Mouse (Mus musculus) midbrain, embryonic 15.5 days (tissue): ENCODE measurements around the gene Pycr2. TPM values are rescaled to one million over a fixed set of nuclear protein-coding genes. Genes with fewer than 3 reads are reported as not detected.
A peak's percentile ranks its signal among the peaks of the same experiment; 100 is the strongest.

ENCODE experiments used
- ATAC-seq: fragments of 200-750 bp; cut with Nextera tagmentation; replicated peaks from 2 replicates; pipeline ENCODE4 v1.8.0; 2017; ENCODE audit warnings: moderate TSS enrichment
- H3K27ac ChIP-seq: fragments of 300-500 bp; sonication (generic); 2 replicates; pipeline ENCODE4 v1.5.1; 2015; ENCODE audit warnings: mild to moderate bottlenecking, inconsistent platforms
- H3K27me3 ChIP-seq: fragments of 300-500 bp; sonication (generic); replicated peaks from 2 replicates; pipeline ENCODE4 v1.6.1; 2015; ENCODE audit warnings: inconsistent platforms
- H3K36me3 ChIP-seq: fragments of 300-500 bp; sonication (generic); replicated peaks from 2 replicates; pipeline ENCODE4 v1.6.1; 2015; ENCODE audit warnings: inconsistent platforms
- H3K4me1 ChIP-seq: fragments of 300-500 bp; sonication (generic); 2 replicates; pipeline ENCODE4 v1.6.1; 2015; ENCODE audit warnings: inconsistent platforms
- H3K4me2 ChIP-seq: fragments of 300-500 bp; sonication (generic); 2 replicates; pipeline ENCODE4 v1.6.1; 2015; ENCODE audit warnings: inconsistent platforms, mild to moderate bottlenecking, moderate library complexity
- H3K4me3 ChIP-seq: fragments of 300-500 bp; sonication (generic); 2 replicates; pipeline ENCODE4 v1.5.1; 2015; ENCODE audit warnings: mild to moderate bottlenecking, inconsistent platforms
- H3K9ac ChIP-seq: fragments of 300-500 bp; sonication (generic); 2 replicates; pipeline ENCODE4 v1.6.1; 2015; ENCODE audit warnings: mild to moderate bottlenecking, inconsistent platforms
- H3K9me3 ChIP-seq: fragments of 300-500 bp; sonication (generic); 2 replicates; pipeline ENCODE4 v1.6.1; 2016; ENCODE audit warnings: inconsistent platforms
- WGBS: fragments of 180-500 bp; shearing (Covaris S2); methylation state at CpG from one replicate; pipeline ENCODE4 v1.1.7; 2015; ENCODE audit warnings: mixed read lengths; 5-methylcytosine and 5-hydroxymethylcytosine counted together
- polyA plus RNA-seq: library from polyadenylated mRNA; unstranded; fragments of >200 nt; fragmentation: Nextera tagmentation; extraction: Ambion mirVana; gene quantifications from 2 replicates; pipeline ENCODE4 v1.2.1, GENCODE M21; 2015

Gene Pycr2
- 76.7 and 79.8 TPM in 2 replicates for polyA plus RNA-seq

GRCm38 (mm10) chr1:180904039-180904814, at the start of gene Pycr2:
Gene Pycr2 (plus strand): TSS chr1:180904293.
- WGBS = under 1% methylated on average over 52 of the region's 52 CpGs
- no peaks in the 10 kb centered on the region for H3K9me3 ChIP-seq

GRCm38 (mm10) chr1:180858763-180859162, 45.3 kb upstream of the Pycr2 start:
- Histone ChIP-seq H3K4me1 (no peaks in the 10 kb centered on the region), H3K27ac (no peak overlapping the region), H3K9me3 (no peaks in the 10 kb centered on the region), H3K4me3 (no peak overlapping the region), H3K27me3 (no peaks in the 10 kb centered on the region), H3K9ac (no peak overlapping the region), H3K36me3 (peaks cover 49% of the 10 kb centered on the region), H3K4me2 (no peak overlapping the region)
- ATAC-seq = no peak

More at GRCm38 (mm10) chr1:180904039-180904814, at the start of gene Pycr2:
- H3K27ac ChIP-seq = peak within 1 kb of the TSS; percentile 89
- H3K36me3 ChIP-seq = peaks cover 6% of the 10 kb centered on the region; the same call in 1 of the 2 replicates
- H3K4me3 ChIP-seq = peak within 1 kb of the TSS; percentile 82
- peaks cover 23% of the 10 kb centered on the region for H3K4me1 ChIP-seq
- no peaks in the 10 kb centered on the region for H3K27me3 ChIP-seq
- peak within 1 kb of the TSS; percentile 92 for H3K9ac ChIP-seq
- H3K4me2 ChIP-seq = peak within 1 kb of the TSS; percentile 89
- peak; percentile 99 for ATAC-seq

DNA sequence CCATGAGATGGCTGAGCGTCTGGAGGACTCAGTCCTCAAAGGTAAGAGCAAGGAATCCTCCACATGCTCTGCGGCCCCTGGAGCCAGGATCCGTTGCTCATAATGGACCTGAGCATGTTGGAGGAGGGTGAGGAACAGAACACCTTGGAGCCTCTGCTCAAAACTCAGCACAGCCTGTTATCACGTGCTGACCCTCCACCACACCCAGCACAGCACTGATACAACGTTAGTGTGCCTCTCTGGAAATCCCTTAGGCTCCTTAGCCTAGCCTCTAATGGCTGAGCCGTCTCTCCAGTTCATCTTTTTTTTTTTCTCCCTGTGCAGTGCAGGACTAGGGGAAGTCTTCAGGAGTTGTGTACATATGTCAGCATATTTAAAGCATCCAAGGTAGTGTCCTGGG, 44.1 kb upstream of the Pycr2 start:
- peaks cover 55% of the 10 kb centered on the region for H3K36me3 ChIP-seq
- no peaks in the 10 kb centered on the region for H3K9me3 ChIP-seq
- H3K4me3 ChIP-seq = no peak overlapping the region
- no peaks in the 10 kb centered on the region for H3K4me1 ChIP-seq
- no peak overlapping the region for H3K4me2 ChIP-seq
- H3K27ac ChIP-seq = no peak overlapping the region
- H3K27me3 ChIP-seq = no peaks in the 10 kb centered on the region
- 92% methylated on average over 6 of the region's 6 CpGs for WGBS
- no peak for ATAC-seq
- H3K9ac ChIP-seq = no peak overlapping the region

DNA sequence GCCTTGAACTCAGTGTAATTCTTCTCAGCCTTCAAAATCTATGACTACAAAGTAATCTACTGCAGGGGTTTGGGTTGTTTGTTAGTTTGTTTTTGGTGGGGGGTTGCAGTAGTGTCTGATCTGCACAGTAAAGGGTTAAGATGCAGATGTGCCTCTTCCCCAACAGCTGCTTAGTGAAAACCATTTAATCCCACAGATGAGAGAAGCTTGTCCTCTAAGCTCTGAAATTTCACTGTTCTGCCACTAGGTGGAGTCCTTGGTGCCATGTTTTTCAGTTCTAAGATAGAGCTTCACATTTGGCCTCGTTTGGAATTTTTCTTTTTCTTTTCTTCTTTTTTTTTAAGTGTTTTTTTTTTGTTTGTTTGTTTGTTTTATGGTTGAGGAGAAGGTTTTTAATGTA, 40.5 kb upstream of the Pycr2 start:
- Histone ChIP-seq H3K4me2 (no peak overlapping the region), H3K27ac (no peak overlapping the region), H3K4me1 (no peaks in the 10 kb centered on the region), H3K36me3 (peaks cover 55% of the 10 kb centered on the region), H3K27me3 (no peaks in the 10 kb centered on the region), H3K4me3 (no peak overlapping the region), H3K9ac (no peak overlapping the region), H3K9me3 (no peaks in the 10 kb centered on the region)
- 20% methylated on average over 1 of the region's 1 CpGs for WGBS
- ATAC-seq = no peak

DNA sequence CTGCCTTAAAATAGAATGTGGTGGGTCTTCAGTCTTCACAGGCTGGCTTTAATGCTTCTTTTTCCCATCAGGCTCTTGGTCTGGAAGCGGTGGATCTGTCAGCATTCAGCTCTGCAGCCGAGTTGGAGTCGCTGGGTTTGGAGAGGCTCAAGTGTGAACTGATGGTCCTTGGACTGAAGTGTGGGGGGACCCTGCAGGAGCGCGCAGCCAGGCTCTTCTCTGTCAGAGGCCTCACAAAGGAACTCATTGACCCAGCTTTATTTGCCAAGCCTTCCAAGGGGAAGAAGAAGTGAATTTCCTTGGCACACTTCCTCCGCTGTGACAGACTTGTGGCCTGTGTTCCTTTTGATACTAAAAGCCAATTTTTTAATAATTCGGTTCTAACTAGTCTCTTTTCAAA, 38.1 kb upstream of the Pycr2 start:
- no peak overlapping the region for H3K4me3 ChIP-seq
- H3K27me3 ChIP-seq = no peaks in the 10 kb centered on the region
- 89% methylated on average over 7 of the region's 7 CpGs for WGBS
- H3K4me2 ChIP-seq = no peak overlapping the region
- no peak for ATAC-seq
- H3K4me1 ChIP-seq = no peaks in the 10 kb centered on the region
- no peak overlapping the region for H3K9ac ChIP-seq
- no peaks in the 10 kb centered on the region for H3K9me3 ChIP-seq
- H3K36me3 ChIP-seq = peaks cover 40% of the 10 kb centered on the region; the same call in 1 of the 2 replicates
- no peak overlapping the region for H3K27ac ChIP-seq

- Histone ChIP-seq H3K9me3 (no peaks in the 10 kb centered on the region), H3K4me2 (no peak overlapping the region), H3K9ac (no peak overlapping the region), H3K4me3 (no peak overlapping the region), H3K27ac (no peak overlapping the region), H3K36me3 (peaks cover 19% of the 10 kb centered on the region; the same call in 1 of the 2 replicates), H3K4me1 (no peaks in the 10 kb centered on the region), H3K27me3 (no peaks in the 10 kb centered on the region)
- 81% methylated on average over 13 of the region's 13 CpGs for WGBS
- ATAC-seq = no peak
Observed at GRCm38 (mm10) chr1:180870122-180870650, 33.9 kb upstream of the Pycr2 start.

DNA sequence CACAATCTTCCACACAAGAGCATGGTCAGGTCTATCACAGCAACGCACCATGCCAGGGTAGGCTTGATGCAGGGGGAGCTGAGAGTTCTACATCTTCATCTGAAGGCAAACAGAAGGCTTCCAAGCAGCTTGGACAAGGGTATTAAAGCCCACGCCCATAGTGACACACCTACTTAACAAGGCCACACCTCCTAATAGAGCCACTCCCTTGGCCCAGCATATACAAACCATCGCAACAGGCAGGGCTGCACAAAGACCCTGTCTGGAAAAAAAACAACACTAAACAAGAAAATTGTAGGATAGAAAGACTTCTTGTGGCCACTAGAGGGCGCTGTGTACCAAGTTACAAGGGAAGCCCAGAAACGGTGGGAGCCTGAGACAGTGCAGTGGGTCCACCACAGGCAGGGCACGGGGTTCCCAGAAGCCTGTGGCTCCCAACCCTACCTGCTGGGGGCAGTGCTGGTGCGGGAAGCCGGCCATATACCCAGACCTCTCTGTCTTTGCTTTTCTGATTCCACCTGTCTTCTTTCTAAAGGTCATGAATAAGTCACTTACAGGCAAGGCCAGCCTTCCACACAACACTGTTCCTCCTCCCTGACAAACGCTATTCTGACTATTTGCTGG, 30.1 kb upstream of the Pycr2 start:
- no peak overlapping the region for H3K9ac ChIP-seq
- H3K27me3 ChIP-seq = no peaks in the 10 kb centered on the region
- H3K36me3 ChIP-seq = no peaks in the 10 kb centered on the region
- 20% methylated on average over 9 of the region's 9 CpGs for WGBS
- H3K27ac ChIP-seq = no peak overlapping the region
- no peaks in the 10 kb centered on the region for H3K4me1 ChIP-seq
- ATAC-seq = no peak
- no peak overlapping the region for H3K4me3 ChIP-seq
- no peaks in the 10 kb centered on the region for H3K9me3 ChIP-seq
- H3K4me2 ChIP-seq = no peak overlapping the region

- H3K4me1 ChIP-seq = no peaks in the 10 kb centered on the region
- WGBS = 82% methylated on average over 2 of the region's 2 CpGs
Observed at GRCm38 (mm10) chr1:180874615-180875014, 29.5 kb upstream of the Pycr2 start.

DNA sequence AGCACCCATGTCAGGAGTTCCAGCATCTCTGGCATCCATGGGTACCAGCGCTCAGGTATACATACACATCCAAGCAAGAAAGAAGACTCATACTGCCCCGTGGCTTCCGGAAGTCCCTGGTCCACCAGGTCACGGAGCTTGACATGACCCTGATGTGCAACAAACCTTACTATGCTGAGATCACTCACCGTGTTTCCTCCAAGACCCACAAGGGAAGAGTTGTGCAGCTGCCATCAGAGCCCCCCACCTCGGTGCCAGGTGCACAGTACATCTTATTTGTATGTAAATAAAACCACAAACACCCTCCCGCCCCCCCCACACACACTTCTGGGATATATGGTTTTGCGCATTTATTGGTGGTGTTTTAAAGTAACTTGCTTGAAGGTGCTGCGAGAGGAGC, 29.0 kb upstream of the Pycr2 start:
- H3K9ac ChIP-seq = no peak overlapping the region
- no peaks in the 10 kb centered on the region for H3K27me3 ChIP-seq
- H3K27ac ChIP-seq = no peak overlapping the region
- ATAC-seq = no peak
- no peak overlapping the region for H3K4me2 ChIP-seq
- H3K4me3 ChIP-seq = no peak overlapping the region
- no peaks in the 10 kb centered on the region for H3K4me1 ChIP-seq
- no peaks in the 10 kb centered on the region for H3K9me3 ChIP-seq
- WGBS = 86% methylated on average over 9 of the region's 9 CpGs
- no peaks in the 10 kb centered on the region for H3K36me3 ChIP-seq

More at GRCm38 (mm10) chr1:180874615-180875014, 29.5 kb upstream of the Pycr2 start:
- Histone ChIP-seq H3K4me2 (no peak overlapping the region), H3K36me3 (no peaks in the 10 kb centered on the region), H3K9me3 (no peaks in the 10 kb centered on the region), H3K4me3 (no peak overlapping the region), H3K27ac (no peak overlapping the region), H3K27me3 (no peaks in the 10 kb centered on the region), H3K9ac (no peak overlapping the region)
- ATAC-seq = no peak

GRCm38 (mm10) chr1:180877466-180877865, 26.6 kb upstream of the Pycr2 start:
- no peak overlapping the region for H3K27ac ChIP-seq
- 81% methylated on average over 4 of the region's 4 CpGs for WGBS
- H3K9ac ChIP-seq = no peak overlapping the region
- H3K27me3 ChIP-seq = no peaks in the 10 kb centered on the region
- no peaks in the 10 kb centered on the region for H3K36me3 ChIP-seq
- H3K4me3 ChIP-seq = no peak overlapping the region
- no peaks in the 10 kb centered on the region for H3K4me1 ChIP-seq
- no peak overlapping the region for H3K4me2 ChIP-seq
- ATAC-seq = no peak
- no peaks in the 10 kb centered on the region for H3K9me3 ChIP-seq

GRCm38 (mm10) chr1:180881768-180882167, 22.3 kb upstream of the Pycr2 start:
- Histone ChIP-seq H3K4me3 (no peak overlapping the region), H3K9me3 (no peaks in the 10 kb centered on the region), H3K4me1 (no peaks in the 10 kb centered on the region), H3K27ac (no peak overlapping the region), H3K36me3 (no peaks in the 10 kb centered on the region), H3K9ac (no peak overlapping the region), H3K4me2 (no peak overlapping the region), H3K27me3 (no peaks in the 10 kb centered on the region)
- ATAC-seq = no peak
- 82% methylated on average over 3 of the region's 3 CpGs for WGBS

GRCm38 (mm10) chr1:180883731-180884130, 20.4 kb upstream of the Pycr2 start:
- ATAC-seq = no peak
- Histone ChIP-seq H3K9ac (no peak overlapping the region), H3K4me2 (no peak overlapping the region), H3K4me3 (no peak overlapping the region), H3K36me3 (no peaks in the 10 kb centered on the region), H3K4me1 (peaks cover 2% of the 10 kb centered on the region; the same call in 1 of the 2 replicates), H3K9me3 (no peaks in the 10 kb centered on the region), H3K27ac (no peak overlapping the region), H3K27me3 (0 out of 2 replicates have a peak, but pooled peaks cover 4% of the 10 kb centered on the region)
- WGBS = 40% methylated on average over 7 of the region's 7 CpGs
